Mouse (Mus musculus): ENCODE results near the gene Apoc4.

GRCm38 (mm10) chr7:19688611-19689010, 7.3 kb upstream of the Apoc4 start:
- TF ChIP-seq POLR2A (IDR thresholded peaks at IDR 0.05; ENCODE audit: extremely low read depth, insufficient read depth, low read length), result no peak
- TF ChIP-seq CTCF (IDR thresholded peaks at IDR 0.05; ENCODE audit: extremely low read depth, insufficient read depth, low read length), result no peak

Measured in cortical plate, adult 2 months (tissue).